Mouse (Mus musculus): ENCODE results near the gene Togaram2. TPM values are rescaled to one million over a fixed set of nuclear protein-coding genes. Genes with fewer than 3 reads are reported as not detected.

Gene Togaram2
- polyA plus RNA-seq, 1 experiment from 2014 or later: 0.14 TPM

GRCm38 (mm10) chr17:71660390-71660789 lies 12.7 kb upstream of the Togaram2 start:
- H3K4me1 ChIP-seq: 0 out of 2 replicates have a peak, but pooled peaks cover 3% of the 10 kb centered on the region
- peaks cover 25% of the 10 kb centered on the region for H3K36me3 ChIP-seq
- H3K9ac ChIP-seq (replicated peaks): no peak overlapping the region
- WGBS: 50% methylated on average over 1 of the region's 1 CpGs
- no peaks in the 10 kb centered on the region for H3K9me3 ChIP-seq
- no peak overlapping the region for H3K4me2 ChIP-seq (replicated peaks)
- no peak for ATAC-seq (ENCODE audit: low FRiP score, low read depth)
- no peaks in the 10 kb centered on the region for H3K27me3 ChIP-seq
- H3K4me3 ChIP-seq: no peak overlapping the region
- no peak overlapping the region for H3K27ac ChIP-seq (replicated peaks)

- Histone ChIP-seq H3K4me1 (0 out of 2 replicates have a peak, but pooled peaks cover 3% of the 10 kb centered on the region), H3K4me3 (peak overlapping the region; percentile 35), H3K4me2 (replicated peaks) (peak overlapping the region; percentile 74), H3K36me3 (peaks cover 10% of the 10 kb centered on the region; the same call in 1 of the 2 replicates), H3K9ac (replicated peaks) (peak overlapping the region; percentile 53), H3K9me3 (no peaks in the 10 kb centered on the region), H3K27ac (replicated peaks) (no peak overlapping the region), H3K27me3 (no peaks in the 10 kb centered on the region)
- peak; percentile 76 for ATAC-seq (ENCODE audit: low FRiP score, low read depth)
- 11% methylated on average over 20 of the region's 21 CpGs for WGBS
Observed at GRCm38 (mm10) chr17:71662751-71663250, 10.3 kb upstream of the Togaram2 start.

GRCm38 (mm10) chr17:71663491-71663890 lies 9.6 kb upstream of the Togaram2 start:
- Histone ChIP-seq H3K9me3 (no peaks in the 10 kb centered on the region), H3K27ac (replicated peaks) (no peak overlapping the region), H3K36me3 (peaks cover 5% of the 10 kb centered on the region; the same call in 1 of the 2 replicates), H3K4me2 (replicated peaks) (no peak overlapping the region), H3K9ac (replicated peaks) (no peak overlapping the region), H3K4me1 (0 out of 2 replicates have a peak, but pooled peaks cover 3% of the 10 kb centered on the region), H3K4me3 (no peak overlapping the region), H3K27me3 (no peaks in the 10 kb centered on the region)
- WGBS: 84% methylated on average over 6 of the region's 6 CpGs
- no peak for ATAC-seq (ENCODE audit: low FRiP score, low read depth)

- Histone ChIP-seq H3K4me2 (replicated peaks) (no peak overlapping the region), H3K4me1 (0 out of 2 replicates have a peak, but pooled peaks cover 3% of the 10 kb centered on the region), H3K27ac (replicated peaks) (no peak overlapping the region), H3K36me3 (no peaks in the 10 kb centered on the region), H3K9ac (replicated peaks) (no peak overlapping the region), H3K9me3 (0 out of 2 replicates have a peak, but pooled peaks cover 2% of the 10 kb centered on the region), H3K4me3 (no peak overlapping the region), H3K27me3 (no peaks in the 10 kb centered on the region)
- 93% methylated on average over 1 of the region's 1 CpGs for WGBS
- ATAC-seq (ENCODE audit: low FRiP score, low read depth): no peak
Observed at GRCm38 (mm10) chr17:71664172-71664571, 8.9 kb upstream of the Togaram2 start.

- Histone ChIP-seq H3K27me3 (no peaks in the 10 kb centered on the region), H3K9me3 (0 out of 2 replicates have a peak, but pooled peaks cover 2% of the 10 kb centered on the region), H3K4me2 (replicated peaks) (no peak overlapping the region), H3K36me3 (no peaks in the 10 kb centered on the region), H3K9ac (replicated peaks) (no peak overlapping the region), H3K4me3 (no peak overlapping the region), H3K4me1 (0 out of 2 replicates have a peak, but pooled peaks cover 3% of the 10 kb centered on the region), H3K27ac (replicated peaks) (no peak overlapping the region)
- 85% methylated on average over 4 of the region's 4 CpGs for WGBS
- no peak for ATAC-seq (ENCODE audit: low FRiP score, low read depth)
Observed at GRCm38 (mm10) chr17:71665201-71665600, 7.9 kb upstream of the Togaram2 start.

GRCm38 (mm10) chr17:71669511-71669910 lies 3.5 kb upstream of the Togaram2 start:
- Histone ChIP-seq H3K9ac (replicated peaks) (no peak overlapping the region), H3K27ac (replicated peaks) (no peak overlapping the region), H3K4me2 (replicated peaks) (no peak overlapping the region), H3K27me3 (no peaks in the 10 kb centered on the region), H3K9me3 (0 out of 2 replicates have a peak, but pooled peaks cover 2% of the 10 kb centered on the region), H3K4me3 (no peak overlapping the region), H3K36me3 (no peaks in the 10 kb centered on the region), H3K4me1 (no peaks in the 10 kb centered on the region)
- no peak for ATAC-seq (ENCODE audit: low FRiP score, low read depth)
- 86% methylated on average over 5 of the region's 5 CpGs for WGBS

- H3K36me3 ChIP-seq: no peaks in the 10 kb centered on the region
- ATAC-seq (ENCODE audit: low FRiP score, low read depth): no peak
- H3K4me1 ChIP-seq: no peaks in the 10 kb centered on the region
- no peak overlapping the region for H3K9ac ChIP-seq (replicated peaks)
- H3K9me3 ChIP-seq: 0 out of 2 replicates have a peak, but pooled peaks cover 2% of the 10 kb centered on the region
- H3K27ac ChIP-seq (replicated peaks): no peak overlapping the region
- H3K4me2 ChIP-seq (replicated peaks): no peak overlapping the region
- H3K27me3 ChIP-seq: no peaks in the 10 kb centered on the region
- no peak overlapping the region for H3K4me3 ChIP-seq
- 59% methylated on average over 17 of the region's 17 CpGs for WGBS
Observed at GRCm38 (mm10) chr17:71671840-71672546, 1.1 kb upstream of the Togaram2 start.

GRCm38 (mm10) chr17:71673936-71674335 lies 875 bp downstream of the Togaram2 start:
- Histone ChIP-seq H3K4me3 (no peak overlapping the region), H3K27me3 (no peaks in the 10 kb centered on the region), H3K4me1 (no peaks in the 10 kb centered on the region), H3K36me3 (no peaks in the 10 kb centered on the region), H3K9ac (replicated peaks) (no peak overlapping the region), H3K27ac (replicated peaks) (no peak overlapping the region), H3K4me2 (replicated peaks) (no peak overlapping the region), H3K9me3 (no peaks in the 10 kb centered on the region)
- WGBS: 82% methylated on average over 9 of the region's 9 CpGs
- ATAC-seq (ENCODE audit: low FRiP score, low read depth): no peak

- ATAC-seq (ENCODE audit: low FRiP score, low read depth): no peak
- Histone ChIP-seq H3K27ac (replicated peaks) (no peak overlapping the region), H3K4me2 (replicated peaks) (no peak overlapping the region), H3K9me3 (no peaks in the 10 kb centered on the region), H3K27me3 (no peaks in the 10 kb centered on the region), H3K9ac (replicated peaks) (no peak overlapping the region), H3K4me3 (no peak overlapping the region), H3K4me1 (no peaks in the 10 kb centered on the region), H3K36me3 (no peaks in the 10 kb centered on the region)
- WGBS: 93% methylated on average over 18 of the region's 18 CpGs
Observed at GRCm38 (mm10) chr17:71674886-71675285, 1.8 kb downstream of the Togaram2 start.

- H3K9me3 ChIP-seq: no peaks in the 10 kb centered on the region
- no peak overlapping the region for H3K4me2 ChIP-seq (replicated peaks)
- no peak overlapping the region for H3K9ac ChIP-seq (replicated peaks)
- H3K4me1 ChIP-seq: 0 out of 2 replicates have a peak, but pooled peaks cover 4% of the 10 kb centered on the region
- H3K4me3 ChIP-seq: no peak overlapping the region
- no peak for ATAC-seq (ENCODE audit: low FRiP score, low read depth)
- no peaks in the 10 kb centered on the region for H3K36me3 ChIP-seq
- no peak overlapping the region for H3K27ac ChIP-seq (replicated peaks)
- H3K27me3 ChIP-seq: no peaks in the 10 kb centered on the region
- WGBS: 68% methylated on average over 14 of the region's 14 CpGs
Observed at GRCm38 (mm10) chr17:71681666-71682065, 8.6 kb downstream of the Togaram2 start.

GRCm38 (mm10) chr17:71682379-71682778 lies 9.3 kb downstream of the Togaram2 start:
- no peak overlapping the region for H3K27ac ChIP-seq (replicated peaks)
- no peaks in the 10 kb centered on the region for H3K9me3 ChIP-seq
- 92% methylated on average over 4 of the region's 4 CpGs for WGBS
- no peak for ATAC-seq (ENCODE audit: low FRiP score, low read depth)
- 0 out of 2 replicates have a peak, but pooled peaks cover 4% of the 10 kb centered on the region for H3K4me1 ChIP-seq
- H3K4me2 ChIP-seq (replicated peaks): no peak overlapping the region
- no peak overlapping the region for H3K4me3 ChIP-seq
- no peaks in the 10 kb centered on the region for H3K36me3 ChIP-seq
- H3K27me3 ChIP-seq: 0 out of 2 replicates have a peak, but pooled peaks cover 4% of the 10 kb centered on the region
- no peak overlapping the region for H3K9ac ChIP-seq (replicated peaks)

- 0 out of 2 replicates have a peak, but pooled peaks cover 4% of the 10 kb centered on the region for H3K4me1 ChIP-seq
- H3K4me2 ChIP-seq (replicated peaks): no peak overlapping the region
- no peaks in the 10 kb centered on the region for H3K9me3 ChIP-seq
- no peak overlapping the region for H3K27ac ChIP-seq (replicated peaks)
- ATAC-seq (ENCODE audit: low FRiP score, low read depth): no peak
- WGBS: 92% methylated on average over 6 of the region's 6 CpGs
- H3K36me3 ChIP-seq: no peaks in the 10 kb centered on the region
- H3K27me3 ChIP-seq: 0 out of 2 replicates have a peak, but pooled peaks cover 6% of the 10 kb centered on the region
- H3K4me3 ChIP-seq: no peak overlapping the region
- no peak overlapping the region for H3K9ac ChIP-seq (replicated peaks)
Observed at GRCm38 (mm10) chr17:71683281-71683680, 10.2 kb downstream of the Togaram2 start.

All from midbrain, embryonic 12.5 days (tissue).